Mouse (Mus musculus) left cerebral cortex, postnatal 25 days (tissue): ENCODE measurements around the gene Scnm1. TPM values are rescaled to one million over a fixed set of nuclear protein-coding genes. Genes with fewer than 3 reads are reported as not detected.
"Not testable (repeated sequence)": the region's sequence is repeated elsewhere in the genome, so short reads cannot be mapped to it uniquely, and the experiment has no call there.

Experiments
- DNase-seq, 2 experiments: peaks; one replicate each; pipeline ENCODE4 v3.0.0; 2022; ENCODE audit warnings: low spot score in 2 of 2, mixed read lengths in 1 of 2
- intact Hi-C: fragments of 180-260 bp; cut with DNase I; formaldehyde crosslinking; loops from one replicate; pipeline ENCODE4 v1.15.1; 2025
- total RNA-seq, 2 experiments: library from RNA; stranded (reverse); gene quantifications; 2 replicates each; pipeline ENCODE4 v1.2.3; 2021

Gene Scnm1
- total RNA-seq, 2 experiments from 2014 or later, result 42.1 to 46.2 TPM

DNA sequence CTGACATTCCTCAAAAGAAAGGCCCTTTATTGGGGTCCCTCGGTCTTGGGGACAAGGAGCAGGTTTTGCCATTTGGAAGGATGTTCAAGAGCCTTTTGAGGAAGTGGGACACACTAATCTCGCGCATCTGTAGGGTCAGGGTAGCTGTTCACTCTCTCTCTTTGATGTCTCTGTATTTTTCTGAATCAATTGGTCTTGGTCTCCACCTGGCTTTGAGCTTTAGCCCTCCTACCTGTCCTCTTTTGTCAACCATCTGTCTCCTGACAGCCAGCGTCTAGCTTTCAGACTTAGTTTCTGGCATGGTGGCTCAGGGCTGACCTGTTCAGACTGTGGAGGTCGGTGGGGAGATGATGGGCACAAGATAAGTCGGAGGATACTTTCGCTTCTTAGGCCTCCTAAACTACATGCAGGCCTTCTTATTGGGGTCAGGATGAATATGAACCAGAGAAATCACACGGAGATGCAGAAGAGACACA lies 25.7 kb upstream of the Scnm1 start:
- intact Hi-C loops, result no loop called here
- no peak for DNase-seq

GRCm38 (mm10) chr3:95153874-95154273 lies 20.1 kb upstream of the Scnm1 start:
- no peak for DNase-seq

DNA sequence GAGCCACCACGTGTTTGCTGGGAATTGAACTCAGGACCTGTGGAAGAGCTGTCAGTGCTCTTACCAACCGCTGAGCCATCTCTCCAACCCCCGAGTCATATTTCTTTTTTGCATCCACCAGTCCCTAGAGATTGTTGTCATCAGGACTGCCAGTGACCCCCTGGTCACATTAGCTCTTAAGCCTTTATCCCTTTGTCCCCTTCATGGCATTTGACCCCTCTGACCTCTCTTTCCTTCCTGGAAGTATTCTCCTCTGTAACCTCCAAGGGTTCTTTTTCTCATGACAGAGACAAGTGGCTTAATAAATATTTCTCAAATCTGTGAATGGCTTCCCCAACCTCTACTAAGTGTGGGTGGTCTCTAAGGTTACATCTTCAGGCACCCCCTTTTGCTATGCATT lies 14.1 kb upstream of the Scnm1 start:
- no peak for DNase-seq
- intact Hi-C loops, result no loop called here

More at GRCm38 (mm10) chr3:95153874-95154273, 20.1 kb upstream of the Scnm1 start:
- intact Hi-C loops, result no loop called here

DNA sequence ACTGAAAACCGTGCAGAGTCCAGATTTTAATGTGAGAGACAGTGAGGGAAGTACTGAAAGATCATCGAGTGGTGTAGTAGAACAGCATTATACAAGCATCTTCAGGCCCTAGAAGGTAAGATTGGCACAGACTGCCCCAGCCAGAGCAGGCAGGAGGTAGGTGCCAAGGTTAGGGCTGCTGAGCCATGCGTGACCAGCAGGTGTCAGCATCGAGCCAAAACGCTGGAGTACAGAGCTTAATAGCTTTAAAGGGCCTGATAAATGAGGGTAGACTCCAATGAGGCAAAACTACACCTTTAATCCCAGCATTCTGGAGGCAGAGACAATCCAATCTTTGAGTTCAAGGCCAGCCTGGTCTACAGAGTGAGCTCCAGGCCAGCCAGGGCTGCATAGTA lies 8.8 kb upstream of the Scnm1 start:
- intact Hi-C loops, result loop anchor here (5.0 kb wide), 2 partner anchors 75 to 120 kb away; partner anchors contain the start of gene Gabpb2
- DNase-seq, result peak; percentile 81 to 85

GRCm38 (mm10) chr3:95141952-95142616 lies 8.3 kb upstream of the Scnm1 start, which contains the start of gene Tnfaip8l2:
TSS of gene Tnfaip8l2 (minus strand) at chr3:95142360.
- DNase-seq, result peak in 1 of 2 experiments; percentile 31
- intact Hi-C loops, result loop anchor here (5.0 kb wide), 2 partner anchors 75 to 120 kb away; partner anchors contain the start of gene Gabpb2

DNA sequence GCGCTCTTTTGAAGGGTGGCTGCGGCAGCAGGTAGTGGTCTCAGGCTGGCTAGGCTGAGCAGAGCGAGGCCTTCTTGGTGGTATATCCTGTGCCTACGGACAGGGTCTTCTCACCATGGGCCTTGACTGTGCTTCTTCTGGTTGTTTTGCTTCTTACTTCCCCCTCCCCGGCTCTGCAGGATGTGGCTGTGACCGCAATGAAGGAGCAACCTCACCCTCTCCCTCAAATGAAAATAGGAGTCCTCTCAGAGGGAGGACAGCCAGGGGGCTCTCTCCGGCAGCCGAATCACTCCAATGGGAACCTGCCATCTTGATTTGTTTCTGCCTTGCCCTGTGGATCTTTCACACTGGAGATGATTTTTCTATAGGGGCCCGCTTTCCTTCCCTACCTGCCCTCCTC lies 7.7 kb upstream of the Scnm1 start:
- intact Hi-C loops, result loop anchor here (5.0 kb wide), 2 partner anchors 76 to 121 kb away; partner anchors contain the start of gene Gabpb2
- no peak for DNase-seq

DNA sequence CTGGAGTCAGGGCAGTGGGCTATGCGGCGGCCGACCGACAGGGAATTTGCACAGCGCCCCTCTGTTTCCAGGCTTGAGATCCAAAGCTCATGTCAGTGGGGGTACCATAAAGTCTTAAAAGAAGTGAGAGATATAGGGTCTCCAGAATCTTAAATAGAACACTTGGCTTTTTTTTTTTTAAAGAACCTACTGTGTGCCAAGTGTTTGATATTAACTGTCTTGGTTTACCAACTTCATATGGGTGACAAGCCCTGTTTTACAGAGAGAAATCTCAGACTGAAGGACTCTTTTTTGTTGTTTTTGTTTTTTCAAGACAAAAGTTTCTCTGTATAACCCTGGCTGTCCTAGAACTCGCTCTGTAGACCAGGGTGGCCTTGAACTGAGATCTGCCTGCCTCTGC lies 7.0 kb upstream of the Scnm1 start:
- intact Hi-C loops, result loop anchor here (5.0 kb wide), 2 partner anchors 77 to 122 kb away; partner anchors contain the start of gene Gabpb2
- DNase-seq, result no peak

- DNase-seq, result no peak
- intact Hi-C loops, result loop anchor here (5.0 kb wide), 2 partner anchors 77 to 122 kb away; partner anchors contain the start of gene Gabpb2
These were observed 6.4 kb upstream of the Scnm1 start for GRCm38 (mm10) chr3:95140289-95140595.

GRCm38 (mm10) chr3:95139586-95140288 lies 5.9 kb upstream of the Scnm1 start:
- no peak for DNase-seq
- intact Hi-C loops, result loop anchor here (5.0 kb wide), 2 partner anchors 78 to 123 kb away; partner anchors contain the start of gene Gabpb2

DNA sequence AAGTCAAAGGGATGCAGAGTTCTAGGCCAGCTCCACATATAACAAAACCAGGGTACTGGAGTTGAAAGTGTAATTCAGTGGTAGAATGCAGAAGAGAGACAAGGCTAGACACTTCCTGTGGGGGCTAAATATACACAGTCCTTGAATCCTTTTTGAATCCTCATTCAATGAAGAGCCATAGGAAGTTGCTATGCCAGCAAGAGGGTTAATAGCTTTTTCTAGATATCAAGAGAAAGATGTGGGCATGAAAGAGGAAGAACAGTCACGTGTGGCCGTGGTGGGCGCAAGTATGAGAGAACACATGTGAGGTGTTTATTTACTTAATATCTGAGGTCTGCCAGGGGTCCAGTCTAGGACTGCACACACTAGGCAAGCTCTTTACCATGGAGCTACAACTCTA lies 2.5 kb upstream of the Scnm1 start:
- intact Hi-C loops, result no loop called here
- DNase-seq, result no peak

DNA sequence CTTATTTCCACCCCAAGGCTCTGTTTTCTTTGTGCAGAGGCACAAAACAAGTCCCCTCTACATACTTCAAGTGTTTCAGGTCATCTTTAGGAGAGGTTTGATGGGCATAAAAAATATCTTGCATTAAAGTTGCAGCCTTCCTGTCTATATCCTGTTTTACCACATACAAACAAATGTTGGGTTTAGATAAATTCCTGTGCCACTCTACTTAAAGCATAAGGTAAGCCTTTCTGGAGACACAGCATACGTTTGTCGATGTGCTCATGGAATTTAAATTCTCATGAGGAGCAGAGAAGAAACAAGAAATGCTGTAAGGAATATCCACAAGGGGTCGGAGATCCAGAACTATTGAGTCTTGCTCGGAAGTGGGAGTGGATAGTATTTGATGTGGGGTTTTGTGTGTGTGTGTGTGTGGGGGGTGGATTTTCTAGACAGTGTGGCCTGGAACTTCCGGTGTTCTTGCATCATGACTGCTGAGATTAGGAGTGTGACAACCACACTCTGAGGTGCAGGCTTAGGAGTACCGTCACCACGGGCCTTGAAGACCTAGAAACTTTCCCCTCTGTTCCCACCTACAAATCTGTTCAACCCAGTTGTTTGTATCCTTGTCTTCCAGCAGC lies 1.7 kb upstream of the Scnm1 start:
- DNase-seq, result no peak
- intact Hi-C loops, result no loop called here

DNA sequence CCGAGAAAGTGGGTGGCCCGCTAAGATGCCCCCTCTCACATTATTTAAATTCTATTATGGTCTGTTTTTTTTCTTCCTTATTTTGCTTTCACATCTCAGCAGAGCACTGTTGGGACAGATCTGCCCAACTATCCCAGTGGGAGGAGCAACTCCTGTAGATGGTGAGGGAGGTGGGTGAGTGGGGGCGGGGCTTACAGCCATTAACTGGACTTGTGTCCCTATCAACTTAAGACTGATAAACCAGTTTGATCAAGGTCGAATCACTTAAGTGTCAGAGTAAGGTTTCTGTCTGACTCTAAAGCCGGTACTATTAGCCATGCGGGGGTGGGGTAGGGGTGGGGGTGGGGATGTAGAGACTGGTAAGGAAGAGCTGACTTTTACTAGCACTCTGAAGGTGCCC lies 1.2 kb upstream of the Scnm1 start:
- peak in 1 of 2 experiments; percentile 56 for DNase-seq

DNA sequence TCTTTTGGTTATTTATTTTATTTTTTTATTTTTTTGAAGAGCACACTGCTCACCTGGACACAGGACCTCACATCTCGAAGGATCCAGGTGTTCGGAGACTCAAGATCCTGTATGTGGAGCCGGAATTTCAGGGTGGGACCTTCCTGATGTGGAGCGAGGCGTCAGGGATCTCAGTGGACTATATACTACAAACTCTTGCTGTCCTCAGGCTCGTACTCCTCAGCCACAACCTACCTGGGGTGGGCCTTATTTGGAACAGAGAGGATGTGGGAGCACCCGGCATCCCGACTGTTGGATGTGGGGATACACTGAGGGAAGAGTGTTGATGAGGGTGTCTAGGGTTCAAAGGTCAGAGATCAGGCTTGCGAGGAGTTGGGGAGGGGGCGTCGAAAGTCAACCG lies 322 bp upstream of the Scnm1 start:
- intact Hi-C loops, DNase-seq: not testable (repeated sequence)

More for the DNA sequence above, 1.2 kb upstream of the Scnm1 start:
- intact Hi-C loops, result no loop called here

- DNase-seq, result no peak
- intact Hi-C loops, result loop anchor here (2.0 kb wide), 1 partner anchor 22 kb away; the partner anchor contains the start of gene Vps72
These were observed 635 bp downstream of the Scnm1 start for GRCm38 (mm10) chr3:95133176-95133575.

DNA sequence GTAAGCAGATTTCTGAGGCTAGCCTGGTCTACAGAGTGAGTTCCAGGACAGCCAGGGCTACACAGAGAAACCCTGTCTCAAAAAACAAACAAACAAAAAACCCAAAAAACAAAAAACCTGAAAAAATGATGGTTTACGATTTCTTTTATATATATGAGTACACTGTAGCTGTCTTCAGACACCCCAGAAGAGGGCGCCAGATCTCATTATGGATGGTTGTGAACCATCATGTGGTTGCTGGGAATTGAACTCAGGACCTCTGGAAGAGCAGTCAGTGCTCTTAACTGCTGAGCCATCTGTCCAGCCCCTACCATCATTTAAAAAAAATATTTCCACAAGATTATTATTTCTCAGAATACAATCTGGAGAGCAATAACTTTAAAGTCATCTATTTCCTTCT lies 1.4 kb downstream of the Scnm1 start:
- intact Hi-C loops, result loop anchor here (2.0 kb wide), 1 partner anchor 22 kb away; the partner anchor contains the start of gene Vps72
- DNase-seq, result not testable (repeated sequence)

GRCm38 (mm10) chr3:95130081-95130480 lies 3.7 kb downstream of the Scnm1 start:
- DNase-seq, result no peak
- intact Hi-C loops, result no loop called here

DNA sequence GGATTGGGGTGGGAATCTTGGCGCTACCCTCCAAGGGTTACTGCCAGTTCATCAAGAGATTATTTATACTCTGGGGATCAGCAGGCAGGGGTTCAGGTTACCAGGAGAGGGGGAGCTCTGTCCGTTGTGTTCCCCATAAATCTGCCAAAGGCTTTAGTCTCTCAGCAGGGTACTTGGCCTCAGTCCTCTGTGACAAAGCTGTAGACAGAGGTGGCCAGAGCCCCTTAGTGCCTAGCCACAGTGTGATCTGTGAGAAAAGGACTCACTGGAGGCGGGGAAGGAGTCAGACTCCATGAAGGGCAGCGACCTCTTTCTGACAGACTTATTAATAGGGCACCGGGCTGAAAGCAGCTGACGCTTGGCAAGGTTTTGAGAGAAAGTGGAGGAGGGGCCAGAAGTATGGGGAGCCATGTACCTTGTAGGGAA lies 4.6 kb downstream of the Scnm1 start:
- intact Hi-C loops, result no loop called here

DNA sequence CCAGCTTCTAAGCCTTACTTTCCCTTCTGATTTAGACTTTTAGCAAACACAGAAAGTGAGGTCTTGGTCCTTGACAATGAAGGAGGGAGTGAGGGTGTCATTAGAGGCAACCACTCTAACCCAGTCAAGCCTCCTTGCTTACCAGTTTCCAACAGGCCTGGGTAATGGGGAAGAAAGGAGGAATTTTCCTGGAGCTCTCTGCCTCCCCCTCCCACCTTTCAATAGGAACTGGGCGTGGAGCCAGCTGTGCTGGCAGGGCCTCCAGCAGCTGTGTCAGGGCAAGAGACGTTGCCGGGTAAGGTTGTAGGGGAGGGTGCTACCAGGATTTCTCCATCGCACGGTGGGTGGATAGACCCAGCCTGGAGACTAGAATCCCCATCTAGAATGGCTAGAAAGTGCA lies 8.8 kb downstream of the Scnm1 start:
- intact Hi-C loops, result no loop called here
- peak in 1 of 2 experiments; percentile 42 for DNase-seq

More for the DNA sequence above, 4.6 kb downstream of the Scnm1 start:
- DNase-seq, result no peak

DNA sequence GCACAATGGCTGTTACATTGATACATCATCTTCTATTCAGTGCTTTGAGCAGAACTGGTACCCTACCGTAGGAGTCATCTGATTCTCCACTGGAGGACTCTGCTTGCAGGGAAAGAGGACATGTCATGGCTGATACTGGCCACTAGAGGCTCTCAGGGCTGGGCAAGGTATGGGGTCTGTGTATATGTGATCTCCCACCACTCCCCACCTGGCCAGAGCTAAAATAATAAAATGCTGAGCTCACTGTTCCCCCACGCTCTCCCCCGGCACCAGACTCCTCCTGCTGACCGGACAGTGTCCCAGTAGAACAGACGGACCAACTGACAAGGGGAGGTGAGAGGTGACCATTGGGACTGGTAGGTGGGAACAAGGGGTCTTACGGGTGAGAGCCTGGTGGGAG lies 9.6 kb downstream of the Scnm1 start, which contains the start of gene Tmod4:
Tmod4 (plus strand) TSS at position 231 of the 400 bp plus-strand sequence.
- DNase-seq, result no peak
- intact Hi-C loops, result no loop called here

GRCm38 (mm10) chr3:95121580-95121979 lies 12.2 kb downstream of the Scnm1 start:
- intact Hi-C loops, result no loop called here

More at GRCm38 (mm10) chr3:95121580-95121979, 12.2 kb downstream of the Scnm1 start:
- DNase-seq, result no peak
